Mouse (Mus musculus): ENCODE measurements around the gene Mospd2.

Gene Mospd2

GRCm38 (mm10) chrX:164980193-164980775 lies at the start of gene Mospd2, which contains the start of gene Fancb:
Gene Mospd2 (minus strand): TSS chrX:164980375.
Gene Fancb (plus strand): TSS chrX:164980592.
- no peak for TF ChIP-seq GATA4 (IDR thresholded peaks at IDR 0.05; ENCODE audit: insufficient replicate concordance, low read length)

DNA sequence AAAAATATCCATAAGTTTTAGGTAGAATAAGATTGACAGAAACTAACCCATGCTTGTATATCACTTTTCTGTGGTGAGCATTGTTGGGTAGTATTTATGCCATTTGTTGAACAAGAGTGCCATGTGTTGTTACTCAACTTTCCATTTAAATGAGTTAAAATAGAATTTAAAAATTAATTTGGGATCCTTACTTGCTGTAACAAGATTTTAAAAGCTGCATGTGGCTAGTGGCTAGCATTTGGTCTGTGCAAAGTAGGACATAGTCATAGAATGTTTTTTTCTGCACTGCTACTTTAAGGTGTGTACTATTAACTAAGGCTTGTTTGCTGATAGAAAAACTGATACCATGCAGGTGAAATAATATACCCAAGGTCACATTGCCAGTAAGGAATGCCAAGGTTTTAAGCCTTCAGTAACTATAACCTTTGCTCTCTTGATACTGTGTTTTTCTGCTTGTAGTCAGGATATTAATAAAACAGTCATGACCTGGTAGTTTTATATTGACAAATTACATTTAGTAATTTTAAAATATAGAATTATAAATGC lies 24.7 kb upstream of the Mospd2 start, which contains the start of gene Gm17604:
Gm17604 (minus strand) TSS at position 51 of the 546 bp plus-strand sequence.
- no peak for TF ChIP-seq GATA4 (IDR thresholded peaks at IDR 0.05; ENCODE audit: insufficient replicate concordance, low read length)

DNA sequence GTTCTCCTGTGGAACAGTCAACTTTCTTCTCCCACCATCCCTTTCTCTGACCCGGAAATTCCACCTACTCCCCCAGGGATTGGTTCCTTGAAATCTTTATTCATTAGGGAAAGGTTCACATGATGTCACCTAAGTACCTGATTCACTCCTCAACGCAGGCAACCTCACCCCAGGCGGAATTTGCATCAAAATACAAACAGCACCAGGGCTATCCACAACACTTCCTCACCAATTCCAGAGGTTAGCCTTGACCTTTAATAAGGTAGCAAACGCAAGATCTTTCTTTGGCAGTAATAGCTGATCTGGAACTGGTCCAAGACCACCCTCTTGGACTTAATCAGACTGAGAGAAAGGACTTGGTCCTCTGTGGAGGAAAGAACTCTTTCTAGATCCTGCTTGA lies 23.0 kb upstream of the Mospd2 start:
- no peak for TF ChIP-seq GATA4 (IDR thresholded peaks at IDR 0.05; ENCODE audit: insufficient replicate concordance, low read length)

GRCm38 (mm10) chrX:164978866-164979265 lies 1.3 kb downstream of the Mospd2 start:
- TF ChIP-seq GATA4 (IDR thresholded peaks at IDR 0.05; ENCODE audit: insufficient replicate concordance, low read length) = no peak

GRCm38 (mm10) chrX:164971206-164971605 lies 9.0 kb downstream of the Mospd2 start:
- no peak for TF ChIP-seq GATA4 (IDR thresholded peaks at IDR 0.05; ENCODE audit: insufficient replicate concordance, low read length)

- no peak for TF ChIP-seq GATA4 (IDR thresholded peaks at IDR 0.05; ENCODE audit: insufficient replicate concordance, low read length)
Measured at GRCm38 (mm10) chrX:164965750-164966448, 14.3 kb downstream of the Mospd2 start.

DNA sequence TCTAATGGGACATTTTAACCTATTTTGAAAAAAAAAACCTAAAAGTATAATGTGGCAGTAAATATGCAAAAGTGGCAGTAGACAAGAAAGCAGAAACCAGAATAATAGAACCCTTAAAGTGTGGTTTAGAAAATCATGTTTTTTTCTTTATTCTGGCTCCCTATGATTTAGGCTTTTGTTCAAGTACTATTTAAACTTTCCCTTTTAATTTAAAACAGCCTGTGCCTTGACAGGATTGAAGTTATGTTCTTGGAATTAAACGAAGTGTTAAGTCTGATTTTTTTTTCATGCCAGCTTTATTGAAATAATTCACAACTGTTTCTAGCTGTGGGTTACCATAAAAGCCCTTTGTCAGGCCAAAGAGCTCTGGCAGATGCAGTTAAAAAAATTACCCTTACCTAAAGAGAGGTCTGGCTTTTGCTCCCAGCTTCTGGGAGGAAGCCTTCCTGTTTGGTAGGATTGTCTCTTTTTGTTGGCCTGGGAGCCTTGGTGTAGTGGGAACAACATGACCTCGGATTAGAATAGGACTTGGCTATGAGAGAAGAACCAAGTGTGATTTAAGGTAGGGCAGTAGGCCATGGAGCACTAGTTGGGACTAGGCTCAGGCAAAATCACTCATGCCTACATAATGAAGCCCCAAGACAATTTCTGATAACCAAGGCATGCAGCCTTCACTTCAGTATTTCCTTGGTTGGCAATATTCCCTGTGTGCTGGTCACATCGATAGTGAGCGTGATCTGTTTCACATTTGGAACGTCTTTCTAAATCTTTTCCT lies 27.4 kb downstream of the Mospd2 start:
- no peak for TF ChIP-seq GATA4 (IDR thresholded peaks at IDR 0.05; ENCODE audit: insufficient replicate concordance, low read length)

GRCm38 (mm10) chrX:164951858-164952576 lies 28.2 kb downstream of the Mospd2 start:
- no peak for TF ChIP-seq GATA4 (IDR thresholded peaks at IDR 0.05; ENCODE audit: insufficient replicate concordance, low read length)

GRCm38 (mm10) chrX:164941540-164941939 lies 38.6 kb downstream of the Mospd2 start:
- no peak for TF ChIP-seq GATA4 (IDR thresholded peaks at IDR 0.05; ENCODE audit: insufficient replicate concordance, low read length)

GRCm38 (mm10) chrX:164912993-164913392 lies 67.2 kb downstream of the Mospd2 start:
- no peak for TF ChIP-seq GATA4 (IDR thresholded peaks at IDR 0.05; ENCODE audit: insufficient replicate concordance, low read length)

DNA sequence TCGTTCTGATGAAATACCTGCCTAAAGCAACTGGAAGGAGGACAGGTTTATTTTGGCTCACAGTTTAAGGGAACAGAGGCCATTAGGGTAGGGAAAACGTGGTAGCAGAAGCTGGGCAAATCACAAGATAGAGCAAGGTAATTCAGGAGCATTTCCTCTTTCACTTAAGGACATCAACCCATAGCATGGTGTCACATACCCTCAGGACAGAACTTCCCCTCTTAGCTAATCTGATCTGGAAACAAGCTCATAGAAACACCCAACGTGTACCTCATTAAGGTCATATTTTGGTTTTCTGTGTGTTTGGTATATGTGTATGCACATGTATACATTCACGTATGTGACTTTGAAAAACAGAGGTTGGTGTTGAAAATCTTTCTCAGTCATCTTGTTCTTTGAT lies 68.0 kb downstream of the Mospd2 start:
- TF ChIP-seq GATA4 (IDR thresholded peaks at IDR 0.05; ENCODE audit: insufficient replicate concordance, low read length) = no peak

GRCm38 (mm10) chrX:164901847-164902246 lies 78.3 kb downstream of the Mospd2 start:
- TF ChIP-seq GATA4 (IDR thresholded peaks at IDR 0.05; ENCODE audit: insufficient replicate concordance, low read length) = no peak

DNA sequence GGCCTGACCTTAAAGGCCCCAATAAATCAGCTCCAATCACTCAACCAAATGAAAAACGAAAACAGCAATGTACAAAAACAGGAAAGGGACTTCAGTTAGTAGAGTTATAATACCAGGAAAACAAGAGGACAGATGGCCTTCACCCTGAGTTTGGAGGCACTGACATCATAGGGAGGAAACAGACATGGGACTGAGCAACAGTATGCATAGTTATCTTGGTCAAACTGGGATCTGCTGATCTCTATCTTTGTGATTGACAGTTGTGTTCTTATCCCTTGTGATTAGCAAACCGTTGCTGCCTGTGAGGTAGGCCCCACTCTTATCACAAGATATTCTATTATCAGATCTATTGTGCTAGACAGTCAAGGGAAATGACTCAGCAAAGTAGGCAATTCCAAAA lies 80.4 kb downstream of the Mospd2 start:
- TF ChIP-seq GATA4 (IDR thresholded peaks at IDR 0.05; ENCODE audit: insufficient replicate concordance, low read length) = no peak

GRCm38 (mm10) chrX:164886260-164886659 lies 93.9 kb downstream of the Mospd2 start:
- TF ChIP-seq GATA4 (IDR thresholded peaks at IDR 0.05; ENCODE audit: insufficient replicate concordance, low read length) = no peak

Measured in liver, adult (tissue).